Mouse (Mus musculus): ENCODE measurements at regions not wholly inside any gene's neighbourhood (a gene's known extent, or its start where the extent isn't known, plus 50 kb on each side); places are given as distances from the start of the nearest gene placed in this dataset.

GRCm38 (mm10) chr12:77997916-77998315 is 196.1 kb upstream of the Gm6657 start:
- ATAC-seq: no peak

DNA sequence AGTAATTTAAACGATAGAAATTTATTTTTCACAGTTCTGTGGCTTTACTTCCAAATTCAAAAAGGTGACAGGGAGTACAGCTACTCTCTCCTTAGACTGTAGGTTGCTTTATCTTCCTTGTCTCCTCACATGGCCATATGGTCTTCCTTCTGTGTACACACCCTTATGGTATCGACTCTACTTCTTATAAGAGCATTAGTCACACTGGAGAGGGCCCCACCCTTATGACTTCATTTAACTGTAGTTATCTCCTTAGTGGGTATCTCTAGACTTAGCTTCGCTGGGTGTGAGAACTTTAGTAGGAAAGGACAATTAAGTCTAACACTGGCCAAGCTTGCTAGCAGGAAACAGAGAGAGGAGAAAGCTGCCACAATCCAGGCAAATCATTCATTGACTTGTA is 193.6 kb upstream of the Gm6657 start:
- no peak for ATAC-seq

DNA sequence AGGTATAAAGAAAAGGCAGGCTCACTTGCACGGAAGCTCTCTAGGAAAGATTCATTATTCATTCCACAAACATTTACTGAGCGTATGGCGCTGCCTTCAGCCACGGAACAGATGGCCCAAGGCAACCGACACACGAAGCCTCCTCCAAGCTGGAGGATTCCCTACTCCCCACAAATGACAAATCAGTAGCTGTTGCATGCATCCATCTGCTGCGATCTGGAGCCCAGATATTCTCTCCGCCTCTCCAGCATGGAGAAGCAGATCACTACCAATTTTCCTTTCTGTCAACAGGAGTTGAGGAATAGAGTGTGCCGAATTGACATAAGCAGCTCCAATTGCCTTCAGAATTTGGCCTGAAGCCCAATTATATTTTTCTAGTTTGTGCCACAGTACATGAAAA is 192.2 kb upstream of the Gm6657 start:
- no peak for ATAC-seq

DNA sequence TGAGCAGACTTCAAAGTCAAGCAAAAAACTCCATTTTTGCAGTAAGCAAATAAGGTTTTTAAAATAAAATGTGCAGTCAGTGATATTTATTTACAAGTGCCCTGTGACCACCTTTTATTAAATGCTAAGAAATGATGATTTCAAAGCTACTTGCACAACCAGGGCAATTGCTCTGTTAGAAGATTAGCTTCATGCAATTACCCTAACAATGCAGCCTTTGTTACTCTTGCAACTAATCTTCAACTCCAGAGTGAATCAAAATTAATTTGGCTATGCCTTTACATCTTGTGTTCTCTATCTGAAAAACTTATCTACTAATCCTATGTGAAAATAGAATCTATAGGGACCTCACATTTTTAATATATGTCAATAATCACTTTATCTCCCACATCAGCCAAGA is 160.3 kb upstream of the Gm6657 start:
- ATAC-seq: no peak

GRCm38 (mm10) chr12:78046582-78046981 is 147.5 kb upstream of the Gm6657 start:
- ATAC-seq: no peak

- no peak for ATAC-seq
Observed at GRCm38 (mm10) chr12:78055956-78056355, 138.1 kb upstream of the Gm6657 start.

GRCm38 (mm10) chr12:78057166-78057565 is 136.9 kb upstream of the Gm6657 start:
- no peak for ATAC-seq

GRCm38 (mm10) chr12:78059965-78060364 is 134.1 kb upstream of the Gm6657 start:
- ATAC-seq: no peak

DNA sequence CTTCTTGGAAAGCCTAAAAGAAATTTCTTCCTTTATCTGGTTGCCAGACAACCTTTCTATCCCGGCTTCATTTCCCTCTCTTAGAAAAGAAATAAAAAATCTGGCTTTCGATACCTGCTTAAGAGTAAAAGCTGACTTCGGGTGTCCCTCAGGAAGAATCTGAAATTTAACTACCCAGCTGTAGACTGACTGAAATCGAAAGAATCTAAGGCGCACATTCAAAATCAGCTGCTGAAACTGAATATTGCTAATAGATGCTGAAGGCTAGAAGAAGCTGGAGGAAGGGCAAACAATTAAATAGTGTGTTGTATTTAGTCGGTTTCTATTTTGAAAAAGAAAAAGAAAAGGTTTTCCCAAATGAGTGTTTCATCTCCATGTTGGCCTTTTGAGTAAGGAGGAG is 128.0 kb upstream of the Gm6657 start:
- ATAC-seq: no peak

DNA sequence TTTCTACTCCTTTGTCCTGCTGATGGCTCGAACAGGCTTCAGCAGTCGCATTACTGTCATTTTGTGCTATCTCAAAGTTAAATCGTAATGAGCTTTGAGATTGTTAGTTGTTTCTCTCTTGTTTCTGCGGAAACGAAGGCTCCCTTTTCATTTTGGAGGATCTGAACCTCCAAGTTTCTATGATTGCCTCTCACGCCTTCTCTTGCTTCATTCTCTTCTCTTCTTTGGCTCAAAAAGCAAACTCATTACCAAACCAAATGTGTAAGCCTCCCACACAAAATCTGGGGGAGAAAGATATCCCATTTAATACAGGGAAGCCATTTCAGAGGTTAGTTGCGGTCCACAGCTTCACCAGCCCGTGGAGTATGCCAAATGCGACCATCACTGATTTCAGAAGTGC is 121.1 kb upstream of the Gm6657 start:
- no peak for ATAC-seq

- no peak for ATAC-seq
Observed at GRCm38 (mm10) chr12:78074290-78074802, 119.7 kb upstream of the Gm6657 start.

DNA sequence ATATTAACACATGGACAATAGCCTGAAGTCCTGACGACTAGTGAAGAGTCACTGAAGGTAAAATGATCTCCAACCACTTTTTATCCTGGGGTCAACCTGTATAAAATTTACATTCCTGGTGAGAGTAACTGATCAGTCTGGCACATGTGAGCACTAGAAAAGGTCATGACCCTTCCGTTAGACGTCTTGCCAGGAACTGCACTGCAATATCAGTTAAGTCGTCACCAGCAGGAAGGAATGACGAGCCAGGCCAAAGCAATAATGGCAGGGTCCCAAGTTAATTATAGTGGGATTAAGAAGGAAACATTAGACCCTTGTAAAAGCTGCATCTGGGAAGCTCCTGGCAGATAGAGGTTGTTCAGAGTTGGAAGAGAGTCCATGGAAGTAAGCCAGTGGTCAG is 116.8 kb upstream of the Gm6657 start:
- ATAC-seq: no peak

- ATAC-seq: no peak
Observed at GRCm38 (mm10) chr12:78082163-78082562, 111.9 kb upstream of the Gm6657 start.

GRCm38 (mm10) chr12:78086016-78086415 is 108.0 kb upstream of the Gm6657 start:
- no peak for ATAC-seq

GRCm38 (mm10) chr12:78087921-78088320 is 106.1 kb upstream of the Gm6657 start:
- ATAC-seq: no peak

DNA sequence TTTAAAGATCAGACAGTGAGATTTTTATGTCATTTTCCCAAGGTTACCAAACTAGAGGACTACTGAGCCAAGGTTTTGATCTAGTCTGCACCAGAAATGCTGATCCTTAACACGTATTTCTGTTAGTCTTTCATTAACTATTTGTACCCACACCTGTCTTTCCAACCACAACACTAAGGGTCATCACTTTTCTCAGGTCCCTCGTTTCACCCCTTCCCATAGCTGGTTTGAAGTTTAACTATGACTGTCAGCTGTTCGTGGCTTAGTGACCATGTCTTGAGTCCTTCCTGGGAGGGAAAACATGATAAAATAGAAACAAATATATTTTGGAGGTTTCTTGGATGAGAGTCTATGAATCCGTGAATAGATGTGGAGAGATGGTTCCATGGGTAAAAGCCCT is 99.6 kb upstream of the Gm6657 start:
- ATAC-seq: no peak

- no peak for ATAC-seq
Observed at GRCm38 (mm10) chr12:78095352-78095751, 98.7 kb upstream of the Gm6657 start.

DNA sequence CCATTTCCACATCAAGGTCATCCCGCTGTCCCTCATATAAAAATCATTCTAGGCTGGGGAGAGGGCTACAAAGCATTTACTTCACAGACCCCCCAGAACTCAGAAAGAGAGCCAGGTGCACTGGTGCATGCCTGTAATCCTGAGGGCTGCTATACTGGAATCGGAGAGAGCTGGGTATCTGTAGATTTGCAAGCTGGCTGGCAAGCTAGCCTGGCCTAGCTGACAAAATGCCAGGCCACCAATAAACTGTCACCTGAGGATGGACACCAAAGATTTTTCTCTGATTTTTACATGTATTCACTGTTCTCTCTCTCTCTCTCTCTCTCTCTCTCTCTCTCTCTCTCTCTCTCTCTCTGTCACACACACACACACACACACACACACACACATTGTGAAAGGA is 98.1 kb upstream of the Gm6657 start:
- no peak for ATAC-seq

DNA sequence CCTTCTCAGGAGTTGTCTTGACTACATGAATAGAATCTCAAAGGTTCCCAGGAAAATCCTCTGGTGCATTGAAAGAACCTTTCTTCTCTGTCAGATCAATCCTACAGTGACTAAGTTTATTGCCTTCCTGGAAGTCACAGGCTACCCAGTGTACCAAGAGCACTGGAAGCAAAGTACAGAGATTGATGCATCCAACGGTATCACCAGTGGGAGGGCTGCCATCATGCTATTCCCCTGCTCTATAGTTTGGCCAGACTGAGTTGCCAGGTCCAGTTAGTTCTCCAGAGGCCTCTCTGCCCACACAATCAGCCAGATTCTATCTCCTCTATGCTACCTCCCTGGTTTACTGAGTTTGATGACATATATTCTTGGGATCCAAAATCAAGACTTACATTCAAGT is 96.9 kb upstream of the Gm6657 start:
- no peak for ATAC-seq

- ATAC-seq: no peak
Observed at GRCm38 (mm10) chr12:78097692-78098091, 96.3 kb upstream of the Gm6657 start.

DNA sequence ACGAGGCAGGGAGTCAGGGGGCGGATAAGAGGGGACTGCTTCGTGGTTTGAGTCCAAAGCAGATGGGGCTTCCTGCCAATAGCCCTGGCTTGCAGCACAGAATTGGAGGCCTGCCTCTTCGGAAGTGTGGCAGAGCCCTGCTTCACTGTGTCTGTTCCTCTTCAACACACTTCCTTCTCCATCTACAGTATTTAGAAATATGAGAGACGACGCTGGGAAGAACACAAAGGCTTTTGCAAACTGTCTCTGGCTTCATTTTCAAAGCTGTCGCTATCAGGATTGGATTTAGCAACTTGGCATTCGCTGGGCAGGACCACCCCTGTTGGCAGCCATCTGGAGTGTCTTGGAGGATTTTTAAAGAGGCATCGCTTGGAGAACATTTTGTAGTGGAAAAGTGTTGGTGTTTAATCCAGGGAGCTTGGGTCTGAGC is 95.3 kb upstream of the Gm6657 start:
- ATAC-seq: no peak

DNA sequence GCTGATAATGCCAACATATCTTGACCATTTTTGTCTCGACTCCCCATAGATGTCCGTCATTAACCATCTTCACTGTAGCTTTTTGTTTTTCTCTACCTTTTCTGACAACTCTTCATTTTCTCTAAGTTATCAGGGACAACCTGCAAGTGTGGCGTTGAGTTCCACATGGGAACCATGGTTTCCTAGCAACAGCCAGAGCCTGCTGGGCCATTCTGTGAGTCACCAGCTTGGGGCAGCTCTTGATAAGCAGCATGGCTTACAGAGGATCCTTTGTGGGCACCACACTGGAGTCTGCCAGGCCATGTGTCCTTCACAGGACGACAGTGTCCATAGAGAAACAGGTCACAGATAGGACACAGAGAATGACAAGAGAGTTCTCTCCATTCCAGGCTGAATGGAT is 94.3 kb upstream of the Gm6657 start:
- no peak for ATAC-seq

- no peak for ATAC-seq
Observed at GRCm38 (mm10) chr12:78100756-78101155, 93.3 kb upstream of the Gm6657 start.

- ATAC-seq: no peak
Observed at GRCm38 (mm10) chr12:78109931-78110330, 84.1 kb upstream of the Gm6657 start.

- ATAC-seq: no peak
Observed at GRCm38 (mm10) chr12:78118131-78118530, 75.9 kb upstream of the Gm6657 start.

- ATAC-seq: no peak
Observed at GRCm38 (mm10) chr12:78119246-78119645, 74.8 kb upstream of the Gm6657 start.

Data from inflammation-experienced regulatory T-cells, adult 6 months (primary cell).